Mouse (Mus musculus) neural tube, embryonic 14.5 days (tissue): ENCODE measurements around the gene U90926. TPM values are rescaled to one million over a fixed set of nuclear protein-coding genes. Genes with fewer than 3 reads are reported as not detected.
"Not testable (repeated sequence)": the region's sequence is repeated elsewhere in the genome, so short reads cannot be mapped to it uniquely, and the experiment has no call there.

Experiments used
- ATAC-seq: fragments of 200-750 bp; cut with Nextera tagmentation; 2 replicates; pipeline ENCODE4 v1.8.0; 2017; ENCODE audit warnings: low read depth, mild to moderate bottlenecking, moderate TSS enrichment, moderate library complexity
- H3K27ac ChIP-seq: fragments of 300-500 bp; sonication (generic); 2 replicates; pipeline ENCODE4 v1.5.1; 2014; ENCODE audit warnings: low read depth, mild to moderate bottlenecking, control low read depth, low read length, moderate library complexity, mixed read lengths
- H3K27me3 ChIP-seq: fragments of 300-500 bp; sonication (generic); 2 replicates; pipeline ENCODE4 v1.6.1; 2014; ENCODE audit warnings: low read length; ENCODE audit not compliant: control insufficient read depth, insufficient read depth
- H3K36me3 ChIP-seq: fragments of 300-500 bp; sonication (generic); 2 replicates; pipeline ENCODE4 v1.6.1; 2014; ENCODE audit warnings: low read length, mixed read lengths; ENCODE audit not compliant: control insufficient read depth, insufficient read depth
- H3K4me1 ChIP-seq: fragments of 300-500 bp; sonication (generic); 2 replicates; pipeline ENCODE4 v1.6.1; 2014; ENCODE audit warnings: low read length; ENCODE audit not compliant: control insufficient read depth, insufficient read depth
- H3K4me2 ChIP-seq: fragments of 300-500 bp; sonication (generic); 2 replicates; pipeline ENCODE4 v1.6.1; 2014; ENCODE audit warnings: mild to moderate bottlenecking, low read depth, low read length, control low read depth
- H3K4me3 ChIP-seq: fragments of 300-500 bp; sonication (generic); 2 replicates; pipeline ENCODE4 v1.5.1; 2014; ENCODE audit warnings: low read depth, low read length, control low read depth, mixed read lengths
- H3K9ac ChIP-seq: fragments of 300-500 bp; sonication (generic); replicated peaks from 2 replicates; pipeline ENCODE4 v1.6.1; 2014; ENCODE audit warnings: low read depth, mild to moderate bottlenecking, control low read depth, low read length, mixed read lengths
- H3K9me3 ChIP-seq: fragments of 300-500 bp; sonication (generic); 2 replicates; pipeline ENCODE4 v1.6.1; 2016; ENCODE audit warnings: low read length; ENCODE audit not compliant: control insufficient read depth
- WGBS: fragments of 180-500 bp; shearing (Covaris S2); extraction: QIAGEN DNeasy Blood & Tissue Kit; methylation state at CpG from one replicate; pipeline ENCODE4 v1.1.7; 2014; 5-methylcytosine and 5-hydroxymethylcytosine counted together
- polyA plus RNA-seq: library from polyadenylated mRNA; unstranded; fragments of >200 nt; fragmentation: Nextera tagmentation; extraction: Ambion mirVana; gene quantifications from 2 replicates; pipeline ENCODE4 v1.2.1, GENCODE M21; 2014

Gene U90926
- polyA plus RNA-seq, 1 experiment from 2014 or later, result not detected

GRCm38 (mm10) chr5:92204162-92205036 is 10.8 kb downstream of the U90926 start:
- no peaks in the 10 kb centered on the region for H3K27me3 ChIP-seq
- H3K4me1 ChIP-seq, result no peaks in the 10 kb centered on the region
- no peaks in the 10 kb centered on the region for H3K9me3 ChIP-seq
- ATAC-seq, result no peak
- no peak overlapping the region for H3K4me2 ChIP-seq
- no peak overlapping the region for H3K27ac ChIP-seq
- no peak overlapping the region for H3K4me3 ChIP-seq
- peaks cover 45% of the 10 kb centered on the region for H3K36me3 ChIP-seq
- H3K9ac ChIP-seq, result no peak overlapping the region
- WGBS, result 97% methylated on average over 6 of the region's 6 CpGs

- Histone ChIP-seq H3K4me3 (no peak overlapping the region), H3K9ac (no peak overlapping the region), H3K4me1 (peaks cover 5% of the 10 kb centered on the region; the same call in 1 of the 2 replicates), H3K4me2 (no peak overlapping the region), H3K27ac (no peak overlapping the region), H3K36me3 (peaks cover 40% of the 10 kb centered on the region), H3K9me3 (no peaks in the 10 kb centered on the region), H3K27me3 (no peaks in the 10 kb centered on the region)
- 79% methylated on average over 8 of the region's 8 CpGs for WGBS
- no peak for ATAC-seq
These were observed 16.9 kb downstream of the U90926 start for GRCm38 (mm10) chr5:92198266-92198665.

- Histone ChIP-seq H3K9ac (no peak overlapping the region), H3K27me3 (no peaks in the 10 kb centered on the region), H3K4me3 (no peak overlapping the region), H3K36me3 (peaks cover 44% of the 10 kb centered on the region), H3K27ac (peak overlapping the region; percentile 67), H3K4me1 (peaks cover 5% of the 10 kb centered on the region; the same call in 1 of the 2 replicates), H3K4me2 (no peak overlapping the region), H3K9me3 (no peaks in the 10 kb centered on the region)
- 58% methylated on average over 15 of the region's 15 CpGs for WGBS
- ATAC-seq, result peak; percentile 74; the same call in 1 of the 2 replicates
These were observed 18.1 kb downstream of the U90926 start for GRCm38 (mm10) chr5:92196895-92197811.

GRCm38 (mm10) chr5:92195716-92196115 is 19.5 kb downstream of the U90926 start:
- H3K4me3 ChIP-seq, H3K4me2 ChIP-seq, H3K9ac ChIP-seq, H3K27me3 ChIP-seq, ATAC-seq, H3K9me3 ChIP-seq, H3K4me1 ChIP-seq, H3K27ac ChIP-seq: not testable (repeated sequence)
- WGBS, result 39% methylated on average over 2 of the region's 2 CpGs
- H3K36me3 ChIP-seq, result peaks cover 31% of the 10 kb centered on the region; the same call in 1 of the 2 replicates

- Histone ChIP-seq H3K9ac (no peak overlapping the region), H3K27me3 (no peaks in the 10 kb centered on the region), H3K9me3 (no peaks in the 10 kb centered on the region), H3K4me1 (no peaks in the 10 kb centered on the region), H3K4me3 (no peak overlapping the region), H3K36me3 (peaks cover 26% of the 10 kb centered on the region; the same call in 1 of the 2 replicates), H3K27ac (no peak overlapping the region), H3K4me2 (no peak overlapping the region)
- WGBS, result 98% methylated on average over 7 of the region's 7 CpGs
- ATAC-seq, result no peak
These were observed 26.2 kb downstream of the U90926 start for GRCm38 (mm10) chr5:92188881-92189483.

- WGBS, result 92% methylated on average over 8 of the region's 8 CpGs
- H3K9ac ChIP-seq, result no peak overlapping the region
- no peak overlapping the region for H3K27ac ChIP-seq
- no peaks in the 10 kb centered on the region for H3K4me1 ChIP-seq
- H3K36me3 ChIP-seq, result peaks cover 34% of the 10 kb centered on the region
- H3K9me3 ChIP-seq, result no peaks in the 10 kb centered on the region
- H3K4me2 ChIP-seq, result no peak overlapping the region
- H3K4me3 ChIP-seq, result no peak overlapping the region
- H3K27me3 ChIP-seq, result no peaks in the 10 kb centered on the region
- ATAC-seq, result no peak
These were observed 32.0 kb downstream of the U90926 start for GRCm38 (mm10) chr5:92183071-92183830.

GRCm38 (mm10) chr5:92165976-92166375 is 49.2 kb downstream of the U90926 start:
- ATAC-seq, result no peak
- H3K9me3 ChIP-seq, result no peaks in the 10 kb centered on the region
- no peaks in the 10 kb centered on the region for H3K4me1 ChIP-seq
- H3K4me3 ChIP-seq, result no peak overlapping the region
- no peak overlapping the region for H3K27ac ChIP-seq
- no peaks in the 10 kb centered on the region for H3K27me3 ChIP-seq
- 93% methylated on average over 6 of the region's 6 CpGs for WGBS
- no peak overlapping the region for H3K9ac ChIP-seq
- H3K4me2 ChIP-seq, result no peak overlapping the region
- peaks cover 15% of the 10 kb centered on the region for H3K36me3 ChIP-seq
